Mouse (Mus musculus): ENCODE data around the gene Fam186b. TPM values are rescaled to one million over a fixed set of nuclear protein-coding genes. Genes with fewer than 3 reads are reported as not detected.

Gene Fam186b
- polyA plus RNA-seq, 1 experiment from 2014 or later, result 0.56 TPM

DNA sequence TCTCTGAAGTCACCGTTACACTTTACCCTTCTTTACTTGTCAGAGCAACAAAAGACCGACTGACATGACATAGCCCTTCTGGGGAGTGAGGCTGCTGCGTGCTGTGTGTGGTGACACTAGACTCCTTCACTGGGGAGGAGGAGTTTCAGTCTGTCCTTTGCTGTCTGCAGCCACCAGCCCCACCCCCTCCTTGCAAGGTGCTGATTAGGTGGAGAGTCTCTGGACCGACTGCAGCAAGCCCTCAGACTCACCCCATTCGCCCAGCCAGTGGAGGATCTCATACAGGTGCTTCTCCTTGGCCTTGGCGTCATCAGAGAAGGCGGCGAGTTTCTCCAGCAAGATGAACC, 10.5 kb downstream of the Fam186b start:
- Histone ChIP-seq H3K4me2 (replicated peaks) (no peak overlapping the region), H3K27me3 (replicated peaks) (no peaks in the 10 kb centered on the region), H3K36me3 (no peaks in the 10 kb centered on the region), H3K4me1 (no peaks in the 10 kb centered on the region), H3K4me3 (no peak overlapping the region), H3K27ac (no peak overlapping the region), H3K9ac (no peak overlapping the region), H3K9me3 (no peaks in the 10 kb centered on the region)
- ATAC-seq (ENCODE audit: low FRiP score, low read depth), result no peak
- 54% methylated on average over 8 of the region's 8 CpGs for WGBS

- ATAC-seq (ENCODE audit: low FRiP score, low read depth), result no peak
- Histone ChIP-seq H3K4me3 (no peak overlapping the region), H3K9ac (no peak overlapping the region), H3K27ac (no peak overlapping the region), H3K27me3 (replicated peaks) (no peaks in the 10 kb centered on the region), H3K9me3 (no peaks in the 10 kb centered on the region), H3K4me2 (replicated peaks) (no peak overlapping the region), H3K4me1 (no peaks in the 10 kb centered on the region), H3K36me3 (no peaks in the 10 kb centered on the region)
- 55% methylated on average over 14 of the region's 14 CpGs for WGBS
Observed at GRCm38 (mm10) chr15:99284527-99285188, 11.0 kb downstream of the Fam186b start.

GRCm38 (mm10) chr15:99283456-99283855, 12.2 kb downstream of the Fam186b start:
- no peak overlapping the region for H3K9ac ChIP-seq
- H3K4me1 ChIP-seq, result no peaks in the 10 kb centered on the region
- H3K9me3 ChIP-seq, result no peaks in the 10 kb centered on the region
- no peak overlapping the region for H3K27ac ChIP-seq
- H3K4me3 ChIP-seq, result no peak overlapping the region
- no peaks in the 10 kb centered on the region for H3K27me3 ChIP-seq (replicated peaks)
- WGBS, result 64% methylated on average over 10 of the region's 10 CpGs
- H3K36me3 ChIP-seq, result no peaks in the 10 kb centered on the region
- no peak overlapping the region for H3K4me2 ChIP-seq (replicated peaks)
- ATAC-seq (ENCODE audit: low FRiP score, low read depth), result no peak

- H3K4me3 ChIP-seq, result no peak overlapping the region
- no peak overlapping the region for H3K9ac ChIP-seq
- H3K4me1 ChIP-seq, result no peaks in the 10 kb centered on the region
- H3K4me2 ChIP-seq (replicated peaks), result no peak overlapping the region
- H3K36me3 ChIP-seq, result no peaks in the 10 kb centered on the region
- H3K27ac ChIP-seq, result no peak overlapping the region
- ATAC-seq (ENCODE audit: low FRiP score, low read depth), result no peak
- no peaks in the 10 kb centered on the region for H3K9me3 ChIP-seq
- WGBS, result 94% methylated on average over 7 of the region's 7 CpGs
- no peaks in the 10 kb centered on the region for H3K27me3 ChIP-seq (replicated peaks)
Observed at GRCm38 (mm10) chr15:99278271-99278670, 17.4 kb downstream of the Fam186b start.

GRCm38 (mm10) chr15:99276095-99276494, 19.6 kb downstream of the Fam186b start:
- H3K4me3 ChIP-seq, result no peak overlapping the region
- no peak for ATAC-seq (ENCODE audit: low FRiP score, low read depth)
- no peaks in the 10 kb centered on the region for H3K36me3 ChIP-seq
- no peaks in the 10 kb centered on the region for H3K4me1 ChIP-seq
- H3K9ac ChIP-seq, result no peak overlapping the region
- H3K27ac ChIP-seq, result no peak overlapping the region
- H3K4me2 ChIP-seq (replicated peaks), result no peak overlapping the region
- H3K27me3 ChIP-seq (replicated peaks), result no peaks in the 10 kb centered on the region
- H3K9me3 ChIP-seq, result no peaks in the 10 kb centered on the region
- 83% methylated on average over 8 of the region's 8 CpGs for WGBS

DNA sequence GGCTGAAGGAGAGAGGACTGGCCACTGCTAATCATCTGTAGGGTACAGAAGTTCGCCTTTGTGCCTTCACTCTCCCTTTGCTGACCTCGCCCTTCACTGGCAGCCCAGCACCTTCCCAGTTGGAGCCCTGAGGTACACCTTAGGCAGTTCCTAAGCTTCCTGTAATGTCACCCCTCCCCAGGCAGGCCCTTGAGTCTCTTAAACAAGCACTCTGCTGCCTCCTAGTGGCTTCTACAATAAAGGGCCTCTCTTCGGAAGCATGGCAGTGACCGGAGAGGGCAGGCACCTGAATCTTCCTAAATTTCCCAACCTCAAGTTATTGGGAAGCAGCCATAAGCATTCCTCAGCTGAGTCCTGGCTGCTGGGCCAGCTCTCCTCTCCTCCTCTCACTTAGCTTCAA, 30.0 kb downstream of the Fam186b start:
- Histone ChIP-seq H3K27me3 (replicated peaks) (no peaks in the 10 kb centered on the region), H3K9ac (no peak overlapping the region), H3K9me3 (no peaks in the 10 kb centered on the region), H3K36me3 (no peaks in the 10 kb centered on the region), H3K27ac (no peak overlapping the region), H3K4me2 (replicated peaks) (no peak overlapping the region), H3K4me1 (no peaks in the 10 kb centered on the region; the same call in 1 of the 2 replicates), H3K4me3 (no peak overlapping the region)
- ATAC-seq (ENCODE audit: low FRiP score, low read depth), result peak; percentile 41; the same call in 1 of the 2 replicates
- WGBS, result 24% methylated on average over 4 of the region's 4 CpGs

GRCm38 (mm10) chr15:99264363-99264762, 31.3 kb downstream of the Fam186b start:
- no peak overlapping the region for H3K4me3 ChIP-seq
- no peaks in the 10 kb centered on the region for H3K27me3 ChIP-seq (replicated peaks)
- 78% methylated on average over 2 of the region's 2 CpGs for WGBS
- H3K27ac ChIP-seq, result no peak overlapping the region
- ATAC-seq (ENCODE audit: low FRiP score, low read depth), result no peak
- H3K36me3 ChIP-seq, result no peaks in the 10 kb centered on the region
- no peak overlapping the region for H3K4me2 ChIP-seq (replicated peaks)
- no peak overlapping the region for H3K9ac ChIP-seq
- no peaks in the 10 kb centered on the region; the same call in 1 of the 2 replicates for H3K4me1 ChIP-seq
- no peaks in the 10 kb centered on the region for H3K9me3 ChIP-seq

DNA sequence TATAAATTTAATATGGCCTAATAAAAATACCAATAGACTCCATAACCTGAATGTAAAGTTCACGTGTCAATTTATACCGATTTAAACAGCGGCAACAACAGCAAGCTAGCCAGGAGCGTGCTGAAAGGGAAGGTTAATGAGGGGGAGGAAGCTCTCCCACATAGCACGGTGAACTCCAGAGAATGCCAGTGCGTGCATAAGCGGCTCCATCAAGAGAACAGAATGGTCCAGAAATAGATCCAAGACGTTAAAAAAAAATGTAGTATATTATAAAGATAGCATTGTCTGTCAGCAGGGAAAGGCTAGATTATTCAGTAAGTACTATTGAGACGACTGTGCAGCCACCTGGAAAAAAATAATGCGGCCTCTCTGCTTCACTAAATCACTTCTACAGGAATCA, 33.0 kb downstream of the Fam186b start:
- Histone ChIP-seq H3K9me3 (no peaks in the 10 kb centered on the region), H3K36me3 (no peaks in the 10 kb centered on the region), H3K9ac (no peak overlapping the region), H3K4me1 (no peaks in the 10 kb centered on the region; the same call in 1 of the 2 replicates), H3K27me3 (replicated peaks) (no peaks in the 10 kb centered on the region), H3K4me2 (replicated peaks) (no peak overlapping the region), H3K27ac (no peak overlapping the region), H3K4me3 (no peak overlapping the region)
- no peak for ATAC-seq (ENCODE audit: low FRiP score, low read depth)
- WGBS, result 48% methylated on average over 10 of the region's 10 CpGs

DNA sequence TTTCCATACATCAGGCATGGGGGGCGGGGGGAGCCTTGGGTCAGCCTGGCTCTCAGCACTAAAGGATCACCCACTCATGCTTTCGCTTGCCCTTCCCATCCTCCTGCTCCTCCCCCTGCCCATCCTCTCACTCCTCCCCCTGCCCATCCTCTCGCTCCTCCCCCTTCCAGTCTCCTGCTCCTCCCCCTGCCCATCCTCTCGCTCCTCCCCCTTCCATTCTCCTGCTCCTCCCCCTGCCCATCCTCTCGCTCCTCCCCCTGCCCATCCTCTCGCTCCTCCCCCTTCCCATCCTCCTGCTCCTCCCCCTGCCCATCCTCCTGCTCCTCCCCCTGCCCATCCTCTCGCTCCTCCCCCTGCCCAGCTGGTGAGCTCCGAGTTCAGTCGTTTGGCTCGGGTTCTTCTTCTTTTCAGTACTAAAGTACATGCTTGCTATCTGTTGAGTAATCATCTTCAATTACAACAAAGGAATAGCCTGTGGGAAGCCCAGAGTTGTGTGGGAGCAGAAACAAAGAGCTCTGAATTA, 35.9 kb downstream of the Fam186b start:
- ATAC-seq (ENCODE audit: low FRiP score, low read depth), result peak; percentile 63; the same call in 1 of the 2 replicates
- Histone ChIP-seq H3K4me1 (no peaks in the 10 kb centered on the region), H3K27me3 (replicated peaks) (no peaks in the 10 kb centered on the region), H3K9ac (no peak overlapping the region), H3K4me3 (no peak overlapping the region), H3K4me2 (replicated peaks) (peak overlapping the region; percentile 42), H3K9me3 (no peaks in the 10 kb centered on the region), H3K36me3 (no peaks in the 10 kb centered on the region), H3K27ac (no peak overlapping the region)
- 5% methylated on average over 10 of the region's 10 CpGs for WGBS

GRCm38 (mm10) chr15:99259167-99259729, 36.4 kb downstream of the Fam186b start:
- no peaks in the 10 kb centered on the region for H3K36me3 ChIP-seq
- no peaks in the 10 kb centered on the region for H3K9me3 ChIP-seq
- no peaks in the 10 kb centered on the region for H3K27me3 ChIP-seq (replicated peaks)
- no peak overlapping the region for H3K4me3 ChIP-seq
- H3K27ac ChIP-seq, result no peak overlapping the region
- peak overlapping the region; percentile 42 for H3K4me2 ChIP-seq (replicated peaks)
- no peak overlapping the region for H3K9ac ChIP-seq
- peak; percentile 17; the same call in 1 of the 2 replicates for ATAC-seq (ENCODE audit: low FRiP score, low read depth)
- no peaks in the 10 kb centered on the region for H3K4me1 ChIP-seq
- 67% methylated on average over 8 of the region's 8 CpGs for WGBS

DNA sequence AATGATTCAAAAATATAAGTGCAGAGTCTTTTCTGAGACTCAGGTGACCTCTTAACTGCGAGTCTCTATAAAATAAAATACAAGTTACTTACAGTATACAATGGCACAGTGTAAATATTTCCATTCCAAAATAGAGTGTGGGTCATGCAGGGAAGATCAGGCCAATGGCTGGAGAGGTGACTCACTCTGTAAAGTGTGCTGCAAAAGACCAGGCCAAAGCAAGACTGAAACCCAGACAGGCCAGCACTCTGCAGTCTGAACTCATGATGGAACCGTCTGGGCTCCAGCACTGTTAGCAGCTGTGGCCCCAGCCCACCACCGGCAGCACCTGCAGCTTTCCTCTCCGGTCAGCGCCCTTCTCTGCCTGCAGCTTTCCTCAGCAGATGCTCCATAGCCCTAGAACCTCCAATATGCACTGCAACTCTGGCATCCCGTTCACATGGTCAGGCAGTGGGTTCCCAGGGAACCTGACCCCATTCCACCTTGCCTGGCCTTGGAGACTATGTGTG, 40.4 kb downstream of the Fam186b start:
- ATAC-seq (ENCODE audit: low FRiP score, low read depth), result no peak
- no peak overlapping the region for H3K4me2 ChIP-seq (replicated peaks)
- 86% methylated on average over 6 of the region's 6 CpGs for WGBS
- no peak overlapping the region for H3K27ac ChIP-seq
- peaks cover 3% of the 10 kb centered on the region; the same call in 1 of the 2 replicates for H3K4me1 ChIP-seq
- no peak overlapping the region for H3K9ac ChIP-seq
- no peak overlapping the region for H3K4me3 ChIP-seq
- H3K27me3 ChIP-seq (replicated peaks), result no peaks in the 10 kb centered on the region
- H3K9me3 ChIP-seq, result no peaks in the 10 kb centered on the region
- no peaks in the 10 kb centered on the region for H3K36me3 ChIP-seq

- H3K9ac ChIP-seq, result no peak overlapping the region
- H3K4me3 ChIP-seq, result no peak overlapping the region
- H3K36me3 ChIP-seq, result peaks cover 7% of the 10 kb centered on the region
- 92% methylated on average over 2 of the region's 2 CpGs for WGBS
- no peak for ATAC-seq (ENCODE audit: low FRiP score, low read depth)
- no peak overlapping the region for H3K27ac ChIP-seq
- no peaks in the 10 kb centered on the region for H3K27me3 ChIP-seq (replicated peaks)
- no peaks in the 10 kb centered on the region for H3K9me3 ChIP-seq
- peaks cover 3% of the 10 kb centered on the region; the same call in 1 of the 2 replicates for H3K4me1 ChIP-seq
- H3K4me2 ChIP-seq (replicated peaks), result no peak overlapping the region
Observed at GRCm38 (mm10) chr15:99254477-99255005, 41.1 kb downstream of the Fam186b start.

Data from neural tube, embryonic 12.5 days (tissue).